Mouse (Mus musculus): Measurements from ENCODE around the gene Top3b. TPM values are rescaled to one million over a fixed set of nuclear protein-coding genes. Genes with fewer than 3 reads are reported as not detected.
"Not testable (repeated sequence)": the region's sequence is repeated elsewhere in the genome, so short reads cannot be mapped to it uniquely, and the experiment has no call there.

Top3b gene
- polyA plus RNA-seq, 1 experiment = 65.0 TPM

- Histone ChIP-seq H3K4me1 (ENCODE audit: control insufficient read depth, insufficient read depth, low read length) (peaks cover 6% of the 10 kb centered on the region), H3K4me3 (replicated peaks; ENCODE audit: control insufficient read depth, low read depth, low read length) (no peak overlapping the region), H3K27ac (ENCODE audit: control insufficient read depth, insufficient read depth, low read depth, low read length, poor library complexity) (no peak overlapping the region)
- no peak for TF ChIP-seq POLR2A (IDR thresholded peaks at IDR 0.05; ENCODE audit: borderline replicate concordance, control insufficient read depth, low read depth, low read length)
- no peak for TF ChIP-seq CTCF (IDR thresholded peaks at IDR 0.05; ENCODE audit: control insufficient read depth, insufficient read depth, low read length)
- WGBS = 53% methylated on average over 1 of the region's 1 CpGs
Measured at GRCm38 (mm10) chr16:16855541-16855940, 15.0 kb upstream of the Top3b start.

DNA sequence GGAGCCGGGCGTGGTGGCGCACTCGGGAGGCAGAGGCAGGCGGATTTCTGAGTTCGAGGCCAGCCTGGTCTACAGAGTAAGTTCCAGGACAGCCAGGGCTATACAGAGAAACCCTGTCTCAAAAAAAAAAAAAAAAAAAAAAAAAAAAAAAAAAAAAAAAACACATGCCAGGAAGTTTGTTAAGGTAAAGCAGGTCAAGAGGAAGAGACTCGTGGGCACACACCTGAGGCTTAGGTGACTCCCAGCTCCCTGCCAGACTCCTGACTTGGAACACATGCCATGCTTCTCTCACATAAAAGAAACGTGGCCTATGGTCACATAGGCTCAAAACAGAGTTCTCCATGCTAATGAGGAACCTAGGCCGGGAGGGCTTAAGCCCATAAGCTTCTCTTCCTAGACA, 14.5 kb upstream of the Top3b start:
- WGBS = 59% methylated on average over 9 of the region's 9 CpGs
- not testable (repeated sequence) for H3K4me3 ChIP-seq (replicated peaks; ENCODE audit: control insufficient read depth, low read depth, low read length); H3K4me1 ChIP-seq (ENCODE audit: control insufficient read depth, insufficient read depth, low read length); H3K27ac ChIP-seq (ENCODE audit: control insufficient read depth, insufficient read depth, low read depth, low read length, poor library complexity)

DNA sequence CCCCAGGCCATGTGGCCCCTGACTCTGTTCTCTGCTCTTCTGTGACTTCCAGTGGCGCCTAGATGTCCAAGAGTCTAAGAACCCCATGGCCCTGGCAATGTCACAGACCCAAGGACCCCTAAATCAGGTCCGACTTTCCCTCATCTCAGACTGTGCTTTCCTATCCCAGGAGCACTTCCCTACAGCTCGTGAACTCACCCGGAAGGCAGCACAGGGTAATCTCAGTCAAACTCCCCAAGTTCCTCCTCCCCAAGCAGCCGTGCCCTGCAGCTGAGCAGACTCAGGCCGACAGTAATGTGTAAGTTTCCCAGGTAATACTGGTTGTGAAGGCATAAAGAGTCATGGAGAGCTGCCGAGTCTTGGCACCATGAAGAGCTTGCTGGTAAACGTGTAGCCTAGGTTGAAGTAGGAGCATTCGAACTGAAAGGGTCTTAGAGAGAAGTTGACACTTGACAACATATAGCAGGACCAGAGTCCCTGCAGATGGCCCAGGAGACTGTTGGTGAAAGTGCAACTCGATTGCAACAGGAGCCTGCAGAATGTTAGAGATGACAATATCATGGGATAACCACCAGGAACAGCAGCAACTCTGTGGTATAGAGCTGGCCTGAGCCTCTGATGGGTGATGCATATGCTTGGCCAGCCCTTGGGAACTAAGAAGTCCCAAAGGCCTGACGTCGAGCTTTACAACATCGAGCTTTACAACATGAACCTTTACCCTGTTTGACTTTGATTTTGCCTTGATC, 13.6 kb upstream of the Top3b start:
- peaks cover 6% of the 10 kb centered on the region for H3K4me1 ChIP-seq (ENCODE audit: control insufficient read depth, insufficient read depth, low read length)
- TF ChIP-seq CTCF (IDR thresholded peaks at IDR 0.05; ENCODE audit: control insufficient read depth, insufficient read depth, low read length) (no peak), POLR2A (IDR thresholded peaks at IDR 0.05; ENCODE audit: borderline replicate concordance, control insufficient read depth, low read depth, low read length) (no peak)
- peak overlapping the region; percentile 50 for H3K27ac ChIP-seq (ENCODE audit: control insufficient read depth, insufficient read depth, low read depth, low read length, poor library complexity)
- H3K4me3 ChIP-seq (replicated peaks; ENCODE audit: control insufficient read depth, low read depth, low read length) = peak overlapping the region; percentile 9
- 39% methylated on average over 13 of the region's 13 CpGs for WGBS

DNA sequence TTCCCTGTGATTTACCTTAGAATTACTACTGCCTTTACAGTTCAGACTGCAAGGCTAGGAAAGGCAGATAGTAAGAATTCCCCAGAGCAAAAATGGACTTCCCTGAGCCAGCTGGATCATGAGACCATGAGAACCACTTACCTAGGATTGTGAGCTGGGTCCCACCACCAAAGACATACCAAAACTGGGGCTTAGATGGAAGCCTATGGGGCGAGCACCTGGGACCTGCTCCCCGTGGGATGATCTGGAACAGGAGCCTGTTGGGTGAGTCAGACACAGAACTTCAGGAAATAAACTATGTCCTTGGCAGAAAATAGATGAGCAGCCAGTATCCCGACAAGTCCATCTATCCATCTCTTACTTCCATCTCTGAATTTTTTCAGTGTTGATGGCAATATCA, 8.2 kb upstream of the Top3b start:
- WGBS = 74% methylated on average over 3 of the region's 3 CpGs
- peaks cover 5% of the 10 kb centered on the region for H3K4me1 ChIP-seq (ENCODE audit: control insufficient read depth, insufficient read depth, low read length)
- H3K27ac ChIP-seq (ENCODE audit: control insufficient read depth, insufficient read depth, low read depth, low read length, poor library complexity) = no peak overlapping the region
- no peak overlapping the region for H3K4me3 ChIP-seq (replicated peaks; ENCODE audit: control insufficient read depth, low read depth, low read length)
- TF ChIP-seq POLR2A (IDR thresholded peaks at IDR 0.05; ENCODE audit: borderline replicate concordance, control insufficient read depth, low read depth, low read length) (no peak), CTCF (IDR thresholded peaks at IDR 0.05; ENCODE audit: control insufficient read depth, insufficient read depth, low read length) (no peak)

GRCm38 (mm10) chr16:16863978-16864377, 6.6 kb upstream of the Top3b start, which contains the start of gene Igll1:
Igll1 (minus strand) TSS chr16:16863985.
- WGBS = 47% methylated on average over 2 of the region's 2 CpGs
- Histone ChIP-seq H3K4me3 (replicated peaks; ENCODE audit: control insufficient read depth, low read depth, low read length) (peak within 1 kb of the TSS; percentile 3), H3K27ac (ENCODE audit: control insufficient read depth, insufficient read depth, low read depth, low read length, poor library complexity) (no peak within 1 kb of the TSS), H3K4me1 (ENCODE audit: control insufficient read depth, insufficient read depth, low read length) (peaks cover 3% of the 10 kb centered on the region)
- TF ChIP-seq POLR2A (IDR thresholded peaks at IDR 0.05; ENCODE audit: borderline replicate concordance, control insufficient read depth, low read depth, low read length) = no peak
- TF ChIP-seq CTCF (IDR thresholded peaks at IDR 0.05; ENCODE audit: control insufficient read depth, insufficient read depth, low read length) = no peak

- Histone ChIP-seq H3K4me1 (ENCODE audit: control insufficient read depth, insufficient read depth, low read length) (peaks cover 3% of the 10 kb centered on the region), H3K4me3 (replicated peaks; ENCODE audit: control insufficient read depth, low read depth, low read length) (no peak overlapping the region), H3K27ac (ENCODE audit: control insufficient read depth, insufficient read depth, low read depth, low read length, poor library complexity) (no peak overlapping the region)
- TF ChIP-seq POLR2A (IDR thresholded peaks at IDR 0.05; ENCODE audit: borderline replicate concordance, control insufficient read depth, low read depth, low read length) (no peak), CTCF (IDR thresholded peaks at IDR 0.05; ENCODE audit: control insufficient read depth, insufficient read depth, low read length) (no peak)
Measured at GRCm38 (mm10) chr16:16865217-16865616, 5.3 kb upstream of the Top3b start.

GRCm38 (mm10) chr16:16865696-16866561, 4.6 kb upstream of the Top3b start:
- peak overlapping the region; percentile 17; the same call in 1 of the 2 replicates for H3K27ac ChIP-seq (ENCODE audit: control insufficient read depth, insufficient read depth, low read depth, low read length, poor library complexity)

GRCm38 (mm10) chr16:16870241-16870616, 307 bp upstream of the Top3b start:
- 31% methylated on average over 7 of the region's 7 CpGs for WGBS
- Histone ChIP-seq H3K4me3 (replicated peaks; ENCODE audit: control insufficient read depth, low read depth, low read length) (peak overlapping the region; percentile 89), H3K27ac (ENCODE audit: control insufficient read depth, insufficient read depth, low read depth, low read length, poor library complexity) (no peak overlapping the region), H3K4me1 (ENCODE audit: control insufficient read depth, insufficient read depth, low read length) (no peaks in the 10 kb centered on the region; the same call in 1 of the 2 replicates)
- TF ChIP-seq POLR2A (IDR thresholded peaks at IDR 0.05; ENCODE audit: borderline replicate concordance, control insufficient read depth, low read depth, low read length) (no peak), CTCF (IDR thresholded peaks at IDR 0.05; ENCODE audit: control insufficient read depth, insufficient read depth, low read length) (no peak)

More at GRCm38 (mm10) chr16:16865696-16866561, 4.6 kb upstream of the Top3b start:
- TF ChIP-seq CTCF (IDR thresholded peaks at IDR 0.05; ENCODE audit: control insufficient read depth, insufficient read depth, low read length) = no peak
- no peak for TF ChIP-seq POLR2A (IDR thresholded peaks at IDR 0.05; ENCODE audit: borderline replicate concordance, control insufficient read depth, low read depth, low read length)
- no peak overlapping the region for H3K4me3 ChIP-seq (replicated peaks; ENCODE audit: control insufficient read depth, low read depth, low read length)
- H3K4me1 ChIP-seq (ENCODE audit: control insufficient read depth, insufficient read depth, low read length) = peaks cover 3% of the 10 kb centered on the region
- WGBS = 8% methylated on average over 5 of the region's 5 CpGs
